Mouse (Mus musculus) neutrophil, adult 5-6 weeks (primary cell): ENCODE measurements around the gene Zfp652. TPM values are rescaled to one million over a fixed set of nuclear protein-coding genes. Genes with fewer than 3 reads are reported as not detected.

ENCODE experiments used
- ATAC-seq: fragments of 151-379, 151-347 bp; 2 replicates; pipeline ENCODE4 v1.8.0; 2017; ENCODE audit warnings: mild to moderate bottlenecking, moderate TSS enrichment; ENCODE audit not compliant: insufficient number of reproducible peaks, poor library complexity, low FRiP score, severe bottlenecking; ENCODE audit errors: extremely low read depth
- total RNA-seq: library from RNA; stranded (forward); fragments of 200-1000 nt; gene quantifications from 2 replicates; pipeline ENCODE4 v1.2.3, GENCODE M21; 2017

Gene Zfp652
- total RNA-seq, 1 experiment from 2014 or later, result 67.5 TPM

- ATAC-seq, result peak; percentile 66
Observed at GRCm38 (mm10) chr11:95824071-95824876, 111.8 kb downstream of the Zfp652 start, which contains the start of gene Phospho1. Gene Phospho1 (plus strand): TSS chr11:95824499.

- no peak for ATAC-seq
Observed at GRCm38 (mm10) chr11:95824877-95825243, 112.4 kb downstream of the Zfp652 start.

- no peak for ATAC-seq
Observed at GRCm38 (mm10) chr11:95825625-95826024, 113.2 kb downstream of the Zfp652 start.

- ATAC-seq, result no peak
Observed at GRCm38 (mm10) chr11:95826317-95827167, 114.1 kb downstream of the Zfp652 start.

- no peak for ATAC-seq
Observed at GRCm38 (mm10) chr11:95827168-95827447, 114.6 kb downstream of the Zfp652 start.

GRCm38 (mm10) chr11:95827464-95828085 is 115.1 kb downstream of the Zfp652 start:
- peak; percentile 27; the same call in 1 of the 2 replicates for ATAC-seq

GRCm38 (mm10) chr11:95828181-95828964 is 115.9 kb downstream of the Zfp652 start:
- ATAC-seq, result no peak

- no peak for ATAC-seq
Observed at GRCm38 (mm10) chr11:95829526-95830050, 117.1 kb downstream of the Zfp652 start.

- no peak for ATAC-seq
Observed at GRCm38 (mm10) chr11:95830411-95831275, 118.2 kb downstream of the Zfp652 start.

- no peak for ATAC-seq
Observed at GRCm38 (mm10) chr11:95831276-95831619, 118.8 kb downstream of the Zfp652 start.

GRCm38 (mm10) chr11:95831641-95832040 is 119.2 kb downstream of the Zfp652 start:
- ATAC-seq, result no peak

- ATAC-seq, result no peak
Observed at GRCm38 (mm10) chr11:95832129-95833005, 119.9 kb downstream of the Zfp652 start.

- no peak for ATAC-seq
Observed at GRCm38 (mm10) chr11:95833006-95833570, 120.6 kb downstream of the Zfp652 start.

- no peak for ATAC-seq
Observed at GRCm38 (mm10) chr11:95833631-95834142, 121.2 kb downstream of the Zfp652 start.

GRCm38 (mm10) chr11:95834143-95834667 is 121.7 kb downstream of the Zfp652 start:
- peak; percentile 53 for ATAC-seq
